Mouse (Mus musculus): ENCODE results near the gene Ush1c. TPM values are rescaled to one million over a fixed set of nuclear protein-coding genes. Genes with fewer than 3 reads are reported as not detected.

Gene Ush1c
- total RNA-seq, 2 experiments from 2014 or later = not detected

DNA sequence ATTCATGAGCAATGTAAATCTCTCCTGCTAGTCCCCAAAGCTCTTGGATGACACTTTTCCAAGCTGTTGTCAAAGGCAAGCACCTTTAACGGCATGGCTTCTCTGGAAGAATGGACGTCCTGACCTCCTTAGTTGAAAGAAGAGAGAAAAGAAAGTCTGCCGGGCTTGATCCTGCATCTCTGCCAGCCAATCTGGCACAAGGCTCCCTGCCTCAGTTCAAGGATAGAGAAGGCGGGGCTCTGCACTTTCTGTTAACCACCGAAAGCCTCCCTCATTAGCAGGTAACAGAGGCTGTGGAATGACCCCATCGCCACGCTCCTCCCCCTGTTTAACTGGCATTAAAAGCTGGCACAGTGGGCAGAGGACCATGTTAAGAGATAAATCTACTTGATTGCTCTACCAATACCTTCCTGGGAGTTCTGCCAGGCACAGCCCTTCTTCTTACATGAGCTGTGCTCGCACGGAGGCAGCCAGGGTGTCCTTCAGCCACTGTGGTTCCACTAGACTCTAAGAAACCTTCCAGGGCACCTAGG is 85.4 kb downstream of the Ush1c start:
- peak in 1 of 2 experiments; percentile 39 for DNase-seq (ENCODE audit: low spot score in 2 of 2)
- intact Hi-C loops (cut with DNase I) = no loop called here

DNA sequence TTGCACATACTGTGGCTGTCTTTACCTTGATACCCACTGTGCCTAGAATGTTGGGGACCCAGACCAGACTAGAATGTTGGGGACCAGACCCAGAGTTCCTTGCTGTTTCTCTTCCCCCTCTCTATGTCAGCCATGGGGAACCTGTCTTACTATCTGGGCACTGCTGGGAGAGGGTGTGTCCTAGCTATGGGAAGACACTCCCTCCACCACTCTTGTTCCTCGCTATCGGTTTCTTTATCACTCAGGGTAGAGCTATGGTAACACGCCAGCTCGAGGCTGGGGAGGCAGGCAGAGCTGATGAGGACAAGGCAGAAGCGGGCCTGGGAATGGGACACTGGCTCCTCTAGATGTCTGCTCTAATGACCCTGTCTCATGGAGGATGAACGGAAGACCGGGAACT is 90.9 kb downstream of the Ush1c start:
- intact Hi-C loops (cut with DNase I) = no loop called here
- DNase-seq (ENCODE audit: low spot score in 2 of 2) = no peak

DNA sequence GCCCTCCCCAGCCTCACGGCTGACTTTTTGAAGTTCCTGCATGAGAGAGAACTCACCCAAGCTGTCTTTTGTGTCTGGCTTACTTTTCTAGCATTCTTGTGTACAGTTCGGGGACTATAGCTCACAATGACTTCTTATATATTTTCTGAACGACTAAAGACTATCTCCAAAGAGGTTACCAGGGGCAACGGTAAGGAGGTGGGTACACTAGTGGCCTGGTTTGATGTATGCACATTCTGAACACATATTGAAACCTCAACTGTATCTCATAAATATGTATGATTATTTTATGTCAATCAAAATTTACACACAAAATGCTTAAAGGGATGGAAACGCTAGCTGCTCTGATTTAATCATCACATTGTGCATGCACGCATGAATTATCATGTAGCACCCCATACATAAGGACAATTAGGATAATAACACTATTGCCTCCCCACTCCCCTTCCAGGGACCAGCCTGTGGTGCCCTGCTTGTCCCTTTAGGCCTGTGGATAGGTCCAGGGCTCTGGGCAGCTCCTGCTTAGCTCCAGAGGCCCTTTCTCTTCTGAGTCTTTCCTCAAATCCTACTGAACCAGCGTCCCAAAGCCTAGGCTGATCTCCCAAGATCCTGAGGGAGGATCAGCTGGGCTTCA is 91.5 kb downstream of the Ush1c start:
- no peak for DNase-seq (ENCODE audit: low spot score in 2 of 2)
- intact Hi-C loops (cut with DNase I) = no loop called here

Other genes starting within 250 kb of the Ush1c start
- gene Abcc6, start 208.2 kb downstream of the Ush1c start, total RNA-seq (2021) = 1 to 10 TPM; 2.6 to 3.1 TPM
- gene Nomo1, start 204.8 kb downstream of the Ush1c start, total RNA-seq (2021) = 100 to 1,000 TPM; 107 to 108 TPM
- 10 to 100 TPM; 32.4 to 36.1 TPM for gene Kcnj11, start 137.7 kb downstream of the Ush1c start, total RNA-seq (2021)
- 10 to 100 TPM; 28.2 to 33.1 TPM for gene Abcc8, start 58.5 kb downstream of the Ush1c start, total RNA-seq (2021)
- under 1 TPM; 0.11 to 0.21 TPM for gene Otog, start 2.5 kb upstream of the Ush1c start, total RNA-seq (2021)
- gene Myod1, start 138.0 kb upstream of the Ush1c start, total RNA-seq (2021) = under 1 TPM in 1 of 2 experiments, not detected in 1; 0.18 TPM
- gene Kcnc1, start 158.0 kb upstream of the Ush1c start, total RNA-seq (2021) = 100 to 1,000 TPM; 115 to 131 TPM

Data from left cerebral cortex, postnatal 25 days (tissue).